Mouse (Mus musculus): ENCODE results near the gene Sema3f.

The Sema3f gene

GRCm38 (mm10) chr9:107715632-107716031 is 5.4 kb upstream of the Sema3f start:
- DNase-seq (ENCODE audit: low spot score in 2 of 2): no peak

DNA sequence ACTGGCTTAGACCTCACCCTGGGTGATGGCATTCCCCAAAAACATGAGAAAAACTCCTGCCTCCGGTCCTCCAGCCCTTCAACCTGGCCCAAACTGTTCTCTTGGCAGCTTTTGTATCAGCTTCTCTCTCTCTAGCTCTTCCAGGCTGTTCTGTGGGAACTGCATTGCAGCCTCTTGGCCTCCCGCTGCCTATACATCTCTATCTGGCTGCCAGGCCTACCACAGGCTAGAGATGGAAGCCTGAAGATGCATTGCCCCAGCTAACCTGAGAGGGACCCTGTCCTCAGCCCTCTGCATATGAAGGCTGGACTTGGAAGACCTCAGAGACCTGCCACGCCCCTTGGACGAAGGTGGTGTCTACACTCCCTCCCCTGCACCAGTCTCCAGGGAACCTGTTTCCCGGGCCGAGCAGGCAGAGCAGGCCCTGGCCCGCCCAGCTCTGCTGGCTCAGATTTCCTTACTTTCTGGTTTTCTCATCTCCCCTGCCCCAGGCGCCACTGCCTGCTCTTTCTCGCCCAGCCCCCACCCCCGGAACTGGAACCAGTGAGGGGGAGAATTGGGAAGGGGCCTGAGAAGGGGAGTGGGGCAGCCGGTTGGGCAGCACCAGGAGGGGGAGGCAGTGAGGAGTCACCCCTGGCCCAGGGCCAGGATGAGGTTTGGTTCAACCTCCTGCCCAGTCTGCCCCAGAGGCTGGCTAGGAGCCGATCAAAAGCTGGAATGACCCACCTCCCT is 4.1 kb upstream of the Sema3f start:
- no peak for DNase-seq (ENCODE audit: low spot score in 2 of 2)

DNA sequence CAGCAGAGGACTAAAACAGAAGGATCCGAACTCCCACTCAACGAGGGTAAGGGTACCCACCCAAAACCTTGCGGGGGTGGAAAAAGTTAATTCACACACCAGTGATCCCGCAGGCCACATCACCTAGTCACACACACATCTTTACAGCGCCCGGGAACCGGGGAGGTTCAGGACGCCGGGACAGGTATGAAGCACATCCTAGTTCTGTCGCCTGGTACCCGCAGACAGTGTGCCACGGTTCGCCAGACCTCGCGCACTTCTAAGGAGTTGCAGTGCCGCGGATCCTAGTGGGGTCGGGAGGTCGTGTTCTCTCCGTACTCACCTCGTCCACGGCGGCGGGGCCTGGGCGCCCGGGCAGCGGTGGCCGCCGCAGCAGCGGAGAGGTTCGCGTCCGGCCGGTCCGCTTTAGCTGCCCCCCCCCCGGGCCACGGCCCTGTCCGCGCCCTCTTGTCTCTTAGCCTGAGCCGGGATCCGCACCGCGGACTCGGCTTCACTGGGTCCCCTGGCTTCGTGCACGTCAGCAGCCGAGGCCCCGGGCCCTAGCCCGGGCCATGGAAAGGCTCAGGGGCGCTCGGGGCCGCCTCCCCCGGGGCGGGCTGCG is 1.1 kb downstream of the Sema3f start:
- no peak for DNase-seq (ENCODE audit: low spot score in 2 of 2)

- DNase-seq (ENCODE audit: low spot score in 2 of 2): no peak
These were observed 1.7 kb downstream of the Sema3f start for GRCm38 (mm10) chr9:107708439-107709095.

DNA sequence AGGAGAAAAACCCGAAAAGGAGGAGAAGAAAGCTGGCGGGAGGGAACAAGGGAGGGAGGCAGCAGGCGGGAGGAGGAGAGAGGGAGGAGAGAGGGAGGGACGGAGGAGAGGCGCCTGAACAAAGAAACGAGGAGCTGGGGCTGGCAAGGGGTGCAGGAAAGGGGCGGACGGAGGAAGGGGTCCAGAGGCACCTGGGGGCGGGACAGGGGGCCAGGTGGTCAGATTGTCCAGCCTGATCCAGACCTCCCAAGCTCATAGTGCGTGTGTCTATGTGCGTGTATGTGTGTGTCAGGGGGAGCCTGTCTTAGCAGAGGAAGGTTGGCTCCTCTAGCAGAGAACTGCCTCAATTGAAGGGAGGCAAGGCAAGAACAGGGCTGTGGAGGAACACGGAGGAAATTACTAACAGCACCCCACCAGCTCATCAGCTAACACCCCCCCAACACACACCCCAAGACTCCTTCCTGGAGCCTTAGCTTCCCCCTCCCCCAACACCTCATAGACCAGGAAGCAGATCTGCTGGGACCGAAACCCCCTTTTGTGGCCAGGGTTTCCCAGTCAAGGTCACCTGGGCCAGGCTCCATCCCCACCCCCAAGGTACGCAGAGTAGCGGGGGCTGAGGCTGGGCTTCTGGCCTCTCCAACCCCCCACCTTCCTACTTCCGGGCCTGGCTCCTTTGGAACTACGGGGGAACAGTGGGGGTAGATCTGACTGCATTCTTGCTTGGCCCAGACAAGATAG is 2.4 kb downstream of the Sema3f start:
- DNase-seq (ENCODE audit: low spot score in 2 of 2): no peak

GRCm38 (mm10) chr9:107706781-107707211 is 3.5 kb downstream of the Sema3f start:
- DNase-seq (ENCODE audit: low spot score in 2 of 2): no peak

- no peak for DNase-seq (ENCODE audit: low spot score in 2 of 2)
These were observed 6.7 kb downstream of the Sema3f start for GRCm38 (mm10) chr9:107703337-107704122.

GRCm38 (mm10) chr9:107702606-107703185 is 7.6 kb downstream of the Sema3f start:
- no peak for DNase-seq (ENCODE audit: low spot score in 2 of 2)

DNA sequence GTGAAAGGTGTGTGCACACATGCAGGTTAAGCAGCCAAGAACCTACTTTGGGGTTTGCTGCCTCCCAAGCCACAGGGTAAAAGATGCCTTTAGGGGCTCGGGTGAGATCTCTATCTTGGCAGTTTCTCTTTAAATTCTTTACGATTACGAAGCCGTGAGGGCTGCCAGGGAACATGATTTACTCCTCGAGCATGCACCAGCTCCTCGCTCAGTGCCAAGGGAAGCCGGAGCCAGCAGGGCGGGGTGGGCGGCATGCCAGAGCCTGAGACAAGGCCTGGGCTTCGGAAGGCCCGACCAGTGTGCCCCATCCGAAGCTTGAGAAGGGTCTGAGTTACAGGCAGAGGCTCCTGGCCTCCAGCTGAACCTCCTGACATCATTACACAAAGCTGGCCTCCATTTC is 8.7 kb downstream of the Sema3f start:
- no peak for DNase-seq (ENCODE audit: low spot score in 2 of 2)

GRCm38 (mm10) chr9:107700114-107700571 is 10.1 kb downstream of the Sema3f start:
- no peak for DNase-seq (ENCODE audit: low spot score in 2 of 2)

DNA sequence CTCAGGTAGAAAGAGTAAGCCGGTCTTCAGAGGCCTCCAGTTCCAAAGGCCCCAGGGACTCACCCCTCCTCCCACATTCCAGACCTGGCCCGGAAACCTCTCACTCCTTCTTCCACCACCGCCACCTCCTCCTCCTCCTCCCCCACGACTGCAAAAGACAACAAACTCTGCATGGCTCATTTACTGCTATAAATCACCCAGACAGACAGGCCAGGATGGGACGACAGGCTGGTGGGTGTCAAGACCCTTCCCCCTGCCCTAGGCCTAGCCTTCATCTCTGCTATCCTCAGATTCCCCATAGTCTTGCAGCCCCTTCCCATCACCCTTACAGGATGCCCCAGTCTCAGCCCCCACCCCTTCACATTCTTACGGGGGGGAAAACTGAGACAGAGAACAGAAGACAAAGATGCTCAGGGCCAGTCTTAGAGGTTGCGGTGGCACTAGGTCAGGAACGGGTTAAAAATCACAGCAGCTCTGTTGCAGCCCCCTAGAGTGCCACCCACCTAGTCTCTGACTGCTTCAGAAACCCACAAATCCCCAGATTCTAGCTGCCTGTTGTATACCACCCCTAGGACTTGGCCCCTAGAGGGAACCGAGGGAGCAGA is 10.8 kb downstream of the Sema3f start:
- no peak for DNase-seq (ENCODE audit: low spot score in 2 of 2)

DNA sequence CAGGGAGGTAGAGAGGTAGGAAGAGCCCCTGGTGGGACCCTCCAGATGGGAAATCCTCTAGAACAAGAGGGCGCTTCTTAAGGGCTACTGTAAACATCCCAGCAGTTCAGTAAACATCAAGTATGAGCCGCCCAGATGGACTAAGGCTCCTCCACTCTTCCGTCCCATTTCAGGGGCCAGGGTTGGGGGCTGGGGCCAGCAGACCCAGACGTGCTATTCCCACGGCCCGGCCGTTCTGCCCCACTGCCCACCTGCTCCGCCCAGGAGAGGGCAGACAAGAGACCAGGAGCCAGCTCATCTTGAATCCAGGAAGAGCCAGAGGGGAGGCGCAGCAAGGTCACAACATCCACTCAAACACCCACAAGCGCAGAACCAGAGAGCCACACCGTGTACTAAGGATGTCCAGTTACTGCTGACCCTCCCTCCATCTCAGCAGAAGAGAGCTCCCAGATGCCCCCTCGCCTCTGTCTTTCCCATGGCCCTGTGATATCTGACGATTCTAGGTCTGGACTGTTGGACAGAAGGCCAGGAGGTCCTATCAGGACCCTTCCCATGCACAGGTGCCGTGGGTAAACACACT is 11.6 kb downstream of the Sema3f start:
- no peak for DNase-seq (ENCODE audit: low spot score in 2 of 2)

- no peak for DNase-seq (ENCODE audit: low spot score in 2 of 2)
These were observed 12.3 kb downstream of the Sema3f start for GRCm38 (mm10) chr9:107697811-107698521.

DNA sequence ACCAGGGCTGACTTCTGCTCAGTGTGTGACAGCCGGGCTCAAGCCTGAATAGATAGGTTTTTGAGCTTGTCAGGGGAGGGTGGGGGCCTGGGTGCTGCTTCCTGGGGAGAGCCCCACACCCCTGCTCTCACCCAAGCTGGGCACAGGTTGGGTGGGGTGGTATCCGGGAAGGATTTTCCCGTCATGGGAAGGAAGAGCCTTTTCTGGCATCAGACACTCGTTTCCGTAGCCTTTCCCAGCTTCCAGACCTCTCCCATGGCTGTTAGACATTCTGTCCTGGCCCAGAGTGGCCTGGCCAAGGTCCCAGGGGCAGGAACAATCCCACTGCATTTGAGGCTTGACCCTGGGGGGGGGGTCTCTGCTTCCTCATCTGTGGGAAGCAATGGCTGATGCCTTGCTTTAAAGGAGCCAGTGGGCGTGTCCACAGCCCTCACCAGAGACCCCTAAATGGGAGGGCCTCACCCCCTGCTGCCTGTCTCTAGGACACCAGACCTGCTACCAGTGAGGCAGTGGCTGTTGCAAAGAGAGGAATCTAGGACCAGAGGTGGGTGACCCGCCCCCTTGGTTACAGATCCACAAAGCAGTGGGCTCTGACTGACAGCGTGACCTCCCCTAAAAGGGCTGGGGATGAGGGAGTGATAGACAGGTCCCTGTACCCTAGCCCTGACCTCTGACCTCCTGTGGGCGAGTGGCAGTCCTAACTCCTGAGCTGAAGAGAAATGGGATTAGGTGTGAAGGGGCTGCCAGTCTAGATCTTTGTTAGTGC is 13.2 kb downstream of the Sema3f start:
- DNase-seq (ENCODE audit: low spot score in 2 of 2): no peak

DNA sequence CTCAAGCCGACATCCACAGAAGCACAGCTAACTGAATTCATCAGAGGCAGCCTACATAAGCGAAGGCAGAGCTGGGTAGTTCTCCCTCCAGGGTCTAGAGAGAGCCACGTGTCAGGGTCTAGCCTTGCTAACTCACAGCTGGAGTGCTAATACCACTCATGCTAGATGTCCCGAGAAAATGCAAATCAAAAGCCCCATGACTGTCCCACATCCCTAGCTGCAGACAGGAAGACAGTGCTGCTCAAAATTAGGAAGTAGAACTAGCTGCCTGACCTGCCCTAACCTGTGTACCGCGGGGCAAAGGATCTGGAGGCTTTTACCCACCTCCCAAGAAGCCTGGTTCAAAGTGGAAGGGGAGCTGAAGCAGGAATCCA is 14.2 kb downstream of the Sema3f start:
- no peak for DNase-seq (ENCODE audit: low spot score in 2 of 2)

GRCm38 (mm10) chr9:107695441-107696105 is 14.7 kb downstream of the Sema3f start:
- DNase-seq (ENCODE audit: low spot score in 2 of 2): no peak

DNA sequence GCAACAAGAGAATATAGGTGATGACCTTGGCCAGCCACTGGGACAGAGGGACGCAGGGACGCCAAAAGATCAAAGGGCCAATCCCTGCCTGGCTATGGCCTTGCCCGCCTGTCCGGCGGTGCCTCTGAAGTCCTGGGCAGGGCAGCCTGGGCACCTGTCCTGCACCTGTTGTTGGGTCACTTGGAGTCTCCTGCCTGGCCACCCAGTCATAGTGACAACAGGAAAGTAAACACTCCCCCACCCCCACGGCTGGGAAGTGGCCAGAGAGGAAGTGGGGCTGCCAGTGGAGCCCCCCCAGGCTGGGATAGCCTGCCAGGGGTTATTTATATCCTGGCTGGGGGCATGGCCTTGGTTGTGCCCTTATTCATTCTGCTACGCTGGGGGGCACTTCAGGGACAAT is 15.6 kb downstream of the Sema3f start:
- DNase-seq (ENCODE audit: low spot score in 2 of 2): no peak

DNA sequence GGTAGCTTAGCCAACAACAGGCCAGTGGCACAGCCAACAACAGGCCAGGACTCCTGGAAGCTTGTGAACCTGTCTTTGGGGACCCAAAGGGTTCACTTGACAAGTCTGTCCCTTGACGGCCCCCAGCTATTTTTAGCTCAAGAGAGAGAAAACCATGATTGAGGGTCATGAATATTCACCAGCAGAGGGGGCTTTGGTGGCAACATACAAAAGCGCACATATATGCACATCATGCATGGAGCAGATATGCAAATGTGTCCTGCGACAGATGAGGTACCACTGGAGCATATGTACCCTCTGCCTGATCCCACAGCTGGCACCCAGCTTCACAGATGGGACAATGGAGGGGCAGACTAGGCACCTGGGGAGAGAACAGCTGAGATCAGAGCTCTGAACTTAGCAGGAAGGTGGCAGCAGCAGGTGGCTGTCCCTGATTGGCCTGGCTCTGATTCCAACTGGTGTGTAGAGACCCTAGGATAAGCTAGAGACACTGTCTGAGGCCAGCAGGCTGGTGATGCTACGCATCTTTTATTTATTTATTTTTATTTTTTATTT is 16.8 kb downstream of the Sema3f start:
- DNase-seq (ENCODE audit: low spot score in 2 of 2): no peak

All from natural killer cell, adult 2 months (primary cell).